8 mouse cellular contexts compared by ENCODE assay signal in the genomic region with DNA sequence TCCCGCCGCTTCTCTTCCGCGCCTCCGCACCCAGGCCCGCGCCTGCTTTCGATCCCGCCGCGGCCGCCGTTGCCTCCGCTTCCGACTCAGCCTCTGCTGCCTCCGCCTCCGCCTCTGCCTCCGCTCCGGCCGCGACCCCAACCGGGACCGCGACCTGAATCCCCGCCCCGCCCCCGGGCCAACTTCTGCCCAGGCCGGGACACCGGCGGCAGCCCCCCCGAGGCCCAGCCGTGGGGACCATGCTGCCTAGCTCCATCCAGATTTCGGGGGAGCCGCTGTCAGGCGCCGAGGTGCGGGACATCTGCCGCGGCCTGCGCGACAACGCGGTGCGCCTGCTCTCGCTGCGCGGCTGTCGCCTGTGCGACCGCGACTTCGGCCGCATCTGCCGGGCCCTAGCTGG. TPM values are rescaled to one million over a fixed set of nuclear protein-coding genes. Genes with fewer than 3 reads are reported as not detected.
A peak's percentile ranks its signal among the peaks of the same experiment; 100 is the strongest.
DNase-seq lines count a peak whose midpoint lies in the region; ATAC-seq and TF ChIP-seq lines count a peak whose summit lies in the region.

No protein-coding gene starts in this region.

- WGBS in embryonic facial prominence, embryonic 11.5 days = 3% methylated on average over 45 of the region's 54 CpGs
- under 1% methylated on average over 48 of the region's 54 CpGs for WGBS in kidney, postnatal 0 days
- WGBS in neural tube, embryonic 13.5 days = 1% methylated on average over 52 of the region's 54 CpGs

- H3K4me2 ChIP-seq in embryonic facial prominence, embryonic 11.5 days (ENCODE audit: low read depth, low read length) = peak overlapping the region; percentile 99
- H3K4me2 ChIP-seq in kidney, postnatal 0 days (ENCODE audit: low read length) = peak overlapping the region; percentile 100
- peak overlapping the region; percentile 98 for H3K4me2 ChIP-seq in neural tube, embryonic 13.5 days

- no peak overlapping the region; the same call in 1 of the 2 replicates for H3K27ac ChIP-seq in embryonic facial prominence, embryonic 11.5 days (replicated peaks; ENCODE audit: low read depth, low read length)
- H3K27ac ChIP-seq in kidney, postnatal 0 days = no peak overlapping the region
- peak overlapping the region; percentile 81 for H3K27ac ChIP-seq in neural tube, embryonic 13.5 days (replicated peaks)

- no peaks in the 10 kb centered on the region for H3K9me3 ChIP-seq in megakaryocyte, embryonic 14.5 days
- H3K9me3 ChIP-seq in embryonic facial prominence, embryonic 11.5 days (replicated peaks; ENCODE audit: control insufficient read depth, low read length) = no peaks in the 10 kb centered on the region
- no peaks in the 10 kb centered on the region for H3K9me3 ChIP-seq in kidney, postnatal 0 days (replicated peaks; ENCODE audit: low read length)
- no peaks in the 10 kb centered on the region for H3K9me3 ChIP-seq in neural tube, embryonic 13.5 days

- peak overlapping the region; percentile 92 for H3K4me3 ChIP-seq in megakaryocyte, embryonic 14.5 days (replicated peaks)
- peak overlapping the region; percentile 67 for H3K4me3 ChIP-seq in embryonic facial prominence, embryonic 11.5 days (ENCODE audit: low read depth, low read length)
- peak overlapping the region; percentile 68 for H3K4me3 ChIP-seq in kidney, postnatal 0 days (replicated peaks; ENCODE audit: low read depth, low read length)
- H3K4me3 ChIP-seq in neural tube, embryonic 13.5 days = peak overlapping the region; percentile 77

- H3K27me3 ChIP-seq in megakaryocyte, embryonic 14.5 days (replicated peaks) = peaks cover 23% of the 10 kb centered on the region
- peaks cover 11% of the 10 kb centered on the region for H3K27me3 ChIP-seq in embryonic facial prominence, embryonic 11.5 days (ENCODE audit: control insufficient read depth, insufficient read depth, low read length)
- 0 out of 2 replicates have a peak, but pooled peaks cover 5% of the 10 kb centered on the region for H3K27me3 ChIP-seq in kidney, postnatal 0 days (ENCODE audit: insufficient read depth, low read length)
- peaks cover 7% of the 10 kb centered on the region for H3K27me3 ChIP-seq in neural tube, embryonic 13.5 days

- peak; percentile 42 to 43 for DNase-seq in gastrocnemius, postnatal 4 days (ENCODE audit: low spot score in 2 of 2)
- DNase-seq in gastrocnemius, postnatal 36 days = no peak
- DNase-seq in embryonic facial prominence, embryonic 11.5 days (ENCODE audit: low spot score) = no peak
- no peak for DNase-seq in kidney, postnatal 0 days (ENCODE audit: low spot score)
- no peak for DNase-seq in embryo, embryonic 9.5 days (ENCODE audit: extremely low spot score)

- no peak for ATAC-seq in megakaryocyte, adult 5-6 weeks (ENCODE audit: poor library complexity, severe bottlenecking)
- no peak; the same call in 1 of the 2 replicates for ATAC-seq in embryonic facial prominence, embryonic 11.5 days (replicated peaks; ENCODE audit: insufficient number of reproducible peaks, low FRiP score, low TSS enrichment, low read depth)
- peak; percentile 8; the same call in 1 of the 2 replicates for ATAC-seq in kidney, postnatal 0 days (replicated peaks; ENCODE audit: low FRiP score, low read depth)
- peak; percentile 61 for ATAC-seq in neural tube, embryonic 13.5 days (ENCODE audit: low read depth)

- peaks cover 55% of the 10 kb centered on the region for H3K4me1 ChIP-seq in megakaryocyte, embryonic 14.5 days
- peaks cover 5% of the 10 kb centered on the region; the same call in 1 of the 2 replicates for H3K4me1 ChIP-seq in embryonic facial prominence, embryonic 11.5 days (ENCODE audit: control insufficient read depth, insufficient read depth, low read length)
- H3K4me1 ChIP-seq in kidney, postnatal 0 days (replicated peaks; ENCODE audit: insufficient read depth, low read length) = 0 out of 2 replicates have a peak, but pooled peaks cover 13% of the 10 kb centered on the region
- H3K4me1 ChIP-seq in neural tube, embryonic 13.5 days (replicated peaks) = peaks cover 38% of the 10 kb centered on the region

- peak overlapping the region; percentile 60 for H3K9ac ChIP-seq in embryonic facial prominence, embryonic 11.5 days (replicated peaks; ENCODE audit: low read length)
- H3K9ac ChIP-seq in kidney, postnatal 0 days (ENCODE audit: low read depth, low read length) = peak overlapping the region; percentile 62
- H3K9ac ChIP-seq in neural tube, embryonic 13.5 days = peak overlapping the region; percentile 86

- intact Hi-C loops in gastrocnemius, postnatal 36 days (cut with DNase I) = no loop called here

- H3K36me3 ChIP-seq in megakaryocyte, embryonic 14.5 days (replicated peaks; ENCODE audit: low read length) = peaks cover 66% of the 10 kb centered on the region
- peaks cover 18% of the 10 kb centered on the region for H3K36me3 ChIP-seq in embryonic facial prominence, embryonic 11.5 days (replicated peaks; ENCODE audit: control insufficient read depth, insufficient read depth, low read depth, low read length)
- H3K36me3 ChIP-seq in kidney, postnatal 0 days (ENCODE audit: insufficient read depth, low read length) = peaks cover 29% of the 10 kb centered on the region
- peaks cover 62% of the 10 kb centered on the region for H3K36me3 ChIP-seq in neural tube, embryonic 13.5 days

- no peak for TF ChIP-seq CTCF in kidney, postnatal 0 days (IDR thresholded peaks at IDR 0.05; ENCODE audit: low read depth)

RNA-seq across cellular contexts. Expression of a gene that starts 0.8 kb away (rescaled TPM):
- 1 to 10 TPM in 1 of 2 experiments, under 1 TPM in 1; 0.73 to 1.1 TPM for total RNA-seq in gastrocnemius, postnatal 4 days (2021)
- total RNA-seq in gastrocnemius, postnatal 36 days (2021) = under 1 TPM; 0.23 to 0.39 TPM
- 3.6 and 5.3 TPM in 2 replicates for polyA plus RNA-seq in megakaryocyte, embryonic 14.5 days (2012; ENCODE audit: insufficient read depth, low replicate concordance)
- total RNA-seq in megakaryocyte, adult 5-6 weeks (2015) = 0.34 and 1.2 TPM in 2 replicates
- total RNA-seq in megakaryocyte, adult 5-6 weeks (2017) = 0.33 TPM in 1 of 2 replicates, not detected in the other
- polyA plus RNA-seq in embryonic facial prominence, embryonic 11.5 days (2014; fragmentation: Nextera tagmentation; extraction: Ambion mirVana) = 0.89 and 1.2 TPM in 2 replicates
- polyA plus RNA-seq in kidney, postnatal 0 days (2015; fragmentation: Nextera tagmentation; extraction: Ambion mirVana) = 0.91 and 0.93 TPM in 2 replicates
- 5.2 and 5.8 TPM in 2 replicates for polyA plus RNA-seq in neural tube, embryonic 13.5 days (2015; fragmentation: Nextera tagmentation; extraction: Ambion mirVana)

RNA-seq across cellular contexts. Expression of a gene that starts 6.2 kb away (rescaled TPM):
- 10 to 100 TPM; 76.8 to 81.5 TPM for total RNA-seq in gastrocnemius, postnatal 4 days (2021)
- 10 to 100 TPM; 48.7 to 58.4 TPM for total RNA-seq in gastrocnemius, postnatal 36 days (2021)
- polyA plus RNA-seq in megakaryocyte, embryonic 14.5 days (2012; ENCODE audit: insufficient read depth, low replicate concordance) = 213 and 264 TPM in 2 replicates
- 53.9 and 55.1 TPM in 2 replicates for total RNA-seq in megakaryocyte, adult 5-6 weeks (2015)
- 30.1 and 35.8 TPM in 2 replicates for total RNA-seq in megakaryocyte, adult 5-6 weeks (2017)
- polyA plus RNA-seq in embryonic facial prominence, embryonic 11.5 days (2014; fragmentation: Nextera tagmentation; extraction: Ambion mirVana) = 55.3 and 63.2 TPM in 2 replicates
- polyA plus RNA-seq in kidney, postnatal 0 days (2015; fragmentation: Nextera tagmentation; extraction: Ambion mirVana) = 112 and 117 TPM in 2 replicates
- polyA plus RNA-seq in neural tube, embryonic 13.5 days (2015; fragmentation: Nextera tagmentation; extraction: Ambion mirVana) = 81.9 and 83.1 TPM in 2 replicates

RNA-seq across cellular contexts. Expression of a gene that starts 6.3 kb away (rescaled TPM):
- total RNA-seq in gastrocnemius, postnatal 4 days (2021) = 10 to 100 TPM; 35.1 to 35.6 TPM
- 10 to 100 TPM; 11.8 to 13.5 TPM for total RNA-seq in gastrocnemius, postnatal 36 days (2021)
- polyA plus RNA-seq in megakaryocyte, embryonic 14.5 days (2012; ENCODE audit: insufficient read depth, low replicate concordance) = 10.9 TPM in 1 of 2 replicates, not detected in the other
- 22.5 and 27.8 TPM in 2 replicates for total RNA-seq in megakaryocyte, adult 5-6 weeks (2015)
- total RNA-seq in megakaryocyte, adult 5-6 weeks (2017) = 21.4 and 22.4 TPM in 2 replicates
- polyA plus RNA-seq in embryonic facial prominence, embryonic 11.5 days (2014; fragmentation: Nextera tagmentation; extraction: Ambion mirVana) = 121 and 127 TPM in 2 replicates
- 73.5 and 79.4 TPM in 2 replicates for polyA plus RNA-seq in kidney, postnatal 0 days (2015; fragmentation: Nextera tagmentation; extraction: Ambion mirVana)
- polyA plus RNA-seq in neural tube, embryonic 13.5 days (2015; fragmentation: Nextera tagmentation; extraction: Ambion mirVana) = 84.3 and 93.8 TPM in 2 replicates

RNA-seq across cellular contexts. Expression of a gene that starts 28.7 kb away (rescaled TPM):
- 10 to 100 TPM; 79.8 to 90.9 TPM for total RNA-seq in gastrocnemius, postnatal 4 days (2021)
- 10 to 100 TPM; 35.4 to 43.6 TPM for total RNA-seq in gastrocnemius, postnatal 36 days (2021)
- polyA plus RNA-seq in megakaryocyte, embryonic 14.5 days (2012; ENCODE audit: insufficient read depth, low replicate concordance) = 42.7 and 59.0 TPM in 2 replicates
- total RNA-seq in megakaryocyte, adult 5-6 weeks (2015) = 5.4 and 9.9 TPM in 2 replicates
- total RNA-seq in megakaryocyte, adult 5-6 weeks (2017) = 9.8 and 15.7 TPM in 2 replicates
- 38.5 and 43.7 TPM in 2 replicates for polyA plus RNA-seq in embryonic facial prominence, embryonic 11.5 days (2014; fragmentation: Nextera tagmentation; extraction: Ambion mirVana)
- polyA plus RNA-seq in kidney, postnatal 0 days (2015; fragmentation: Nextera tagmentation; extraction: Ambion mirVana) = 28.2 and 28.4 TPM in 2 replicates
- 35.7 and 36.7 TPM in 2 replicates for polyA plus RNA-seq in neural tube, embryonic 13.5 days (2015; fragmentation: Nextera tagmentation; extraction: Ambion mirVana)

RNA-seq across cellular contexts. Expression of a gene that starts 43.1 kb away (rescaled TPM):
- total RNA-seq in gastrocnemius, postnatal 4 days (2021) = 1 to 10 TPM; 1.2 to 1.5 TPM
- under 1 TPM in 1 of 2 experiments, not detected in 1; 0.49 TPM for total RNA-seq in gastrocnemius, postnatal 36 days (2021)
- not detected in 2 replicates for polyA plus RNA-seq in megakaryocyte, embryonic 14.5 days (2012; ENCODE audit: insufficient read depth, low replicate concordance)
- not detected in 2 replicates for total RNA-seq in megakaryocyte, adult 5-6 weeks (2015)
- total RNA-seq in megakaryocyte, adult 5-6 weeks (2017) = not detected in 2 replicates
- polyA plus RNA-seq in embryonic facial prominence, embryonic 11.5 days (2014; fragmentation: Nextera tagmentation; extraction: Ambion mirVana) = 1.2 and 2.0 TPM in 2 replicates
- polyA plus RNA-seq in kidney, postnatal 0 days (2015; fragmentation: Nextera tagmentation; extraction: Ambion mirVana) = 0.55 and 0.88 TPM in 2 replicates
- 9.0 and 9.6 TPM in 2 replicates for polyA plus RNA-seq in neural tube, embryonic 13.5 days (2015; fragmentation: Nextera tagmentation; extraction: Ambion mirVana)

Comparison
In these comparisons a context has a peak if more than half of its experiments do, and no peak if none do; other contexts are left out.
1. DNase-seq: peak in gastrocnemius, postnatal 4 days (2 of 2); none in gastrocnemius, postnatal 36 days (0 of 2), embryonic facial prominence, embryonic 11.5 days (single experiment), kidney, postnatal 0 days (single experiment) and embryo, embryonic 9.5 days (single experiment).
2. ATAC-seq: peak in kidney, postnatal 0 days (single experiment) and neural tube, embryonic 13.5 days (single experiment); none in megakaryocyte, adult 5-6 weeks (single experiment) and embryonic facial prominence, embryonic 11.5 days (single experiment).
3. Peak in every context shown above with its lines, with median percentiles within 50 percentile points of each other: H3K4me3 ChIP-seq, H3K4me2 ChIP-seq and H3K9ac ChIP-seq.